Mouse (Mus musculus): Measurements from ENCODE around the gene Stambpl1.

The Stambpl1 gene

DNA sequence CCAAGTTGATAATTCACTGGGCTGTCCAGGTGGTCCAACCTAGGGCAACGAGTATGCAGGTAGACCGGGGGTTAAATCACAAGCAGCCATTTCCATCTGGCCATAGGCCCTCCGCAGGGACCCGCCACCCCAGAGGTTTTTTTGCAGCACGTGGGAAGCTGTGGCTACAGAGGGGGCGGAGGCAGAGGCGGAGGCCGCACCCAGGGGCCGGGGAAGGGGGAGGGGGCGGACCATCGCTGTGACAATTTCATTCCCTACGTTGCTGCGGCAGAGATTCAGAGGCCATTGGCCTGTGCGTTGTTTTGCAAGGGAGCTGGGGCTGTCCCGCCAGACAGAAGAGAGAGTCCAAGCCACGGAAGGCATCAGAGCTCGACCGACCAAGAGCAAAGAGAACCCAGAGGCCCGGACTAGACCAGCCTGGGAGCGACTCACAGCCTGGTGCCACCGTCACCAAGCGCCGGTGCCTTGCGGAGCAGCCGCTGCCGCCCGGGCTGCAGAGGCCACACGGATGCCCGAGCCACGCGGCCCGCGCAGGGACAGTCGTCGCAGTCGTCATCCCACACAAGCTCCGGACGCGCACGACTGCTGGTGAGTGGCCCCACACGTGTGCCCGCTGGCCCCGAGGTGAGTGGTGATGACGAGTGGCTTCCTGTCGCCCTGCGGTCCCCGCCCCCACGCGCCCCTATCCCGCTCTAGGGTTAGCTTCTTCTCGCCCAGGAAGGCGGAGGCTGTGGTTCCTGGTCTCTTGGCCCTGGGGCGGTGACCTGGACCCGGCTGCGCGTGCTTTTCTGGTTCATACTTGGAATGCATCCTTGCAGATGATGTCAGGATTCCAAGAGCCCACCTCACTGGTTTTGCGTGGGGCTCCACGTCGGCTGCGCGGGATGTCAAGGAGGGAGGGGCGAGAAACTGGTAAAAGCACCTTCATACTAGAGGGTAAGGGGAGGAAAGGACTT, at the start of gene Stambpl1:
Gene Stambpl1 (plus strand): TSS at position 222 of the 956 bp plus-strand sequence.
- DNase-seq: peak; percentile 90 to 92

DNA sequence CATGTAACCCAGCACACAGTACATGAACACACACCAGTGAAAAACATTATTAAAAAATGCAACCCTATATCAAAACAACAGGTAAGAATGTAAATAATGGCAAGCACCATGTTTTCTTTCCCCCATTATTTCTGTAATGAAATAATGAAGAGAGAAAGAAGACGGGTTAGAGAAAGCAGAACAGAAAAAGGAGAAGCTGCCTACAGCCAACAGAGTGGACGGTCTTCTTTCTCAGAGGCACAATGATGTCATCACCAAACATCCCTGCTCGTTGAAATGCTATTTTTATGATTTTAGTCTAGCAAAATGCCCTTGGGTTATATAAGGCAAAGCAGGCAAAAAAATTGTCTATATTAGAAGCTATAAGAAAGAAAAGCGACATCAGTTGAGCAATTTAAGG, 43.6 kb upstream of the Stambpl1 start:
- no peak for DNase-seq

DNA sequence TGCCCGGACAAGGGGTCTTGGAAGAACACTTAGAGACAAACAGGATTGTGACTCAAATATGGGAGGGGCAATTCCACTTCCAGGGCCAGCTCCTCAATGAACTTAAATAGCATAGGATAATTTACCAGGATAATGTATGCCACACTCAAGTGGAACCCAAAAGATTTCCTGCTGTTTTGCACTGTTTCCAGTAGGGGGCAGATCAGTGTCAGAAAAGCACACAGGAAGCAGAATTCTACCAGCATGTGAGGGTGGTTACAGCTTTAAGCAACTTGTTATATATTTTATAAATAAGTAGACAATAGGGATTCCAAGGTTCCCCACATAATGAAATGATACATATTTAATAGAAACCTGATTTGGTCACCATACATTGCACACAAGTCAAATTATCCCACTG, 40.1 kb upstream of the Stambpl1 start:
- DNase-seq: no peak

DNA sequence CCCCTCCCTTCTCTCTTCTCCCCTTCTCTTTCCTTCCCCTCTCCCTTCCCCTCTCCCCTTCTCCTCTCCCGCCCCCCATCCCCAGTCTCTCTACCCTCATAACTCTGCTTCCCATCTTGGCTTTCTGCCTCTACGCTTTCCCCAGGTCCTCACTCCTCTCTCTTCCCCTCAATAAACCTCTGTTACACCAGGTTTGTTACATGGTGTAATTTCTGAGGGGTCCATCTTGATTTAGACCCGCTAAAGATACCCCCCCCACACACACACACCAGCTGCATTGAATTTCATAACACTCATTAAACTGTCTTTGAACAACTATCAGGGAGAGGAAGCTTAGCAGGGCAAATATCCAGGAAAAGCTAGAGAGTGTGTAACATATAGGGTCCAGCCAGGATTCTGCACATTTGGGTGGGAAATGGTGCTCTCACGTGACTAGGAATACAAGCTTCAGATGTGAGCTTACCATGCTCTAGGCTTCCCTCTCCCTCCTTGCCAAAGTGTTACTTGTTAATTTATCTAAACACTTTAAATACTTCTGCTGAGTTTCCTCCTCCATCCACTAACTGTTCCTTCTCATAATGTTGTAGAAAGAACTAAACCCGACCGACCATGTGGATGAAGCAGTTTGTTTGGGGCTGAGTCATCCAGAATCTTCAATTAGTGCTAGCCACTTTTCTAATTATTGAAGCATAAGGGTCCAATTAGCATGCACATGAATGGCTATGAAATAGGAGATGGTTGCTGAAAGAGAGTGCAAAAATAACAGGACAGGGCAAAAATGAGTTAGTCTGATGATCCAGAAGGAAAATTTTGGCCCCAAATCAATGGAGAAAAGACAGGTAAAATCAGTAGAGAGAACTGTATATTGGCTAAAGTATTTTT, 38.5 kb upstream of the Stambpl1 start:
- no peak for DNase-seq

DNA sequence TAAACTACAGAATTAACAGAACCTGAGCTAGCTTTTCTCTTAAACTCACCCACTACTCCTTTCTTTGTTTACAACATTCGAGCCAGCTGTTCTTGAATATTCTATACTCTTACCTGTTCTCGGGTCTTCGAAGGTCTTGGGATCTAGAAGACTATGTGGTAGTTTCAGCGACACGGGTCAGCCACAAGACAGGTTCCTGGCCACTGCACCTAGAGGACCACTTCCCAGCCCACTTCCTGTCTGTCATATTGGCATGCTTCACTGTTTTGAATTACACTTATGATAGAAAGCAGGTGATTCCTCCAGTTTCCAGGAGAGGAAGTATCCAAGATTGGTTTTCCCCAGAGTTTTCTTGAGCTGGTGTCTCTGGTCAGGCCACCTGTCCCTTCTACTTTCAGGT, 29.3 kb upstream of the Stambpl1 start:
- no peak for DNase-seq

DNA sequence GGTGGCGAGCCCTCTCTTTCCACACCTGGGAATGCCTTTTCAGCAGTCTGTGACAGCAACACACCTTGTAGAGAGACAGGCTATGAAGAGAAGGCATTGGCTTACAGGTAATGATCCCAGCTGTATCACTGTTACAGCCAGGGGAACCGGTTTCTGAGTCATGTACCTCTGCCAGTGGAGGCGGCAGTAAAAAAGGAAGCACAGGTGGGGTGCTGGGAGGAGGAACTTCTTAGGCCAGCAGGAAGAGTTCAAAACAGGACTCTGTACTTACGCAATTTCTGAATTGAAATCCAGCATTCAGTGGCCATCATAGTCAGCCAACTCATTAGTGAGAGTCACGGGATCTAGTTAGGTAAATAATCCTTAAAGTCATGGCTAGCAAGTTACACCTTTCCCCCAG, 26.1 kb upstream of the Stambpl1 start, which contains the start of gene Ankrd22:
Gene Ankrd22 (minus strand): TSS at position 163 of the 400 bp plus-strand sequence.
- peak in 1 of 2 experiments; percentile 65 for DNase-seq

DNA sequence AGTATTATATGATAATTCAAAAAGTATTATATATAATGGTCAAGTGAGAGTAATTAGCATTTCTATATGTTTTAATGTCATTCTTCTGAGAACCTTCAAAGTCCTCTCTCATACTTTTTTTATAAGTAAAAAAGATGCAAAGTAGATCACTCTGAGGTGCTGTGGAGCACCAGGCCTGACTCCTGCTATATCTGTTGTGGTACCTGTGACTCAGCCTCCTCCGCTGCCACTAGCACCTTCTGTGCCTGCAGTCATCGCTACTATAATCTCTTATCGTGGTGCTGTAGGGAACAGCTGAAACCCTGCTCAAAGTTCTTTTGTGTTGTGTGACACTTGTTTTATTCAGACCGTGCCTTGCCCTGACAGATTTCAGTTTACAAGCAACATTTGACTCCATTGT, 25.6 kb upstream of the Stambpl1 start:
- no peak for DNase-seq

DNA sequence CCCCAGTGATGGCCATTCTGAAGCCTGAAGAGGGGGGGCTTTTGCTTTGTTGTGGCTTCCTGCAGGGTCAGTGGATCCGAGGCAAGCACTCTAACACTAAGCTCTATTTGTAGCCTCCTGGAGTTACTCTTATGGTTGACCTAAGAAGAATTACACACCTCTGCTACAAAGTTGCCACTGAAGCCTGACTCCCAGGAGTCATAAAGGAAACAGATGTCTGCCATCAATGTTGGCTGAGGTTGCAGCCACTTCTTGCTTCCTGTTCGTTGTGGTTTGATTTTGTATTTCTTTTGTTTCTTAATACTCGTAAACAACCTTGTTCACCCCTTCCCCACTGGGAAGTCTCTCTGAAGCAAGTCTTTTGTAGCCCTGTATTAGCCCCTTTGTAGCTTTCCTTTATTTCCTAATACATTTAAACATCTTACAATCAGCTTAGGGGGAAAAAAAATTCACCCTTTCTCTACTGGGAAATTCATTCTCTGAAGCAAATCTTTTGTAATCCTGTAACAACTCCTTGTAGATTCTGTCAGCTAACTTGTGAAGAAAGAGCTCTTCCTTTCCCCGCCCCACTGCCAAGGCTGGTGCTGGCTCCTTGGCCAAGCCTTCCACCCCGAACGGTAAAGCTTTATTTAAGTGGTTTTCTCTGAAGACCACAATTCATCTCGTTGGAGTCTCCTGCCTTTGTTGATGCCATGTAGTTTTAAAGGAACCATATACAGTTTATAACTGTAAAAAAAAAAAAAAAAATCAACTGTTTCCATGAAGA, 23.9 kb upstream of the Stambpl1 start:
- DNase-seq: peak in 1 of 2 experiments; percentile 65

DNA sequence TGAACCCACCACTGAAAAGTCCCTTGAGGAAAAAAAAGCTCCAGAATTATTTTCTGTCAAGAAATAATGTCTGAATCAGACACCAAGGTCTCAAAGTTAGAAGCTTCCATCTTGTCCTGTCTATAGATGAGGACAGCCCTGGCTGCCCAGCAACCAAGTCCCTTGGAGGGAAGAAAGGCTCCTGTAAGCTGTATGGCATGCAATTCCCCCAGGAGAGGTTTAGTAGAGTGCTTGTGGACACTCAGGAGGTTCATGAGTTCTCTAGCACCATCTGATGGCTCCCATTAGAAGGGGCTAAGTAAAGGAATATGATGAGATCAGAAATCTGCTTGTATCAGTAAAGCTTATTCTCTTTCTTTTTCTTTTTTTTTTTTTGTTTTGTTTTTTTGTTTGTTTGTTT, 22.9 kb upstream of the Stambpl1 start:
- DNase-seq: no peak

DNA sequence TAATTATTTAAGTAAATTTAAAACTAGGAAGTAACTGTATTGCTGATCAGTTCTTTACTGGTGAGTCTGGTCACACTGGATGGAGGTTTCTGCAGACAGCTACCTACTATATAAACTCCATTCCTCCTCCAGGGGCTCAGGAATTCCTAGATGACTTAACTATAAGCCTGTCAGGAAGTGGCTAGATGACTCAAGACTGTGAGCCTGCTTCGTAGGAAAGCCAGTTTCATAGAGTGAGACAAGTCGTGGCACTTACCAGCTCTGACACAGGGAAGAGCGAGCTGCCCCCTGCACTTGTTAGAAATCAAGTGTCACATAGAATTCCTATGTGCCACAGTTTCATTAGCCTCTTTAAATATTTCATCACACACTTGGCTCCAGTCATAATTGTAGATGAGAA, 20.9 kb upstream of the Stambpl1 start:
- no peak for DNase-seq

DNA sequence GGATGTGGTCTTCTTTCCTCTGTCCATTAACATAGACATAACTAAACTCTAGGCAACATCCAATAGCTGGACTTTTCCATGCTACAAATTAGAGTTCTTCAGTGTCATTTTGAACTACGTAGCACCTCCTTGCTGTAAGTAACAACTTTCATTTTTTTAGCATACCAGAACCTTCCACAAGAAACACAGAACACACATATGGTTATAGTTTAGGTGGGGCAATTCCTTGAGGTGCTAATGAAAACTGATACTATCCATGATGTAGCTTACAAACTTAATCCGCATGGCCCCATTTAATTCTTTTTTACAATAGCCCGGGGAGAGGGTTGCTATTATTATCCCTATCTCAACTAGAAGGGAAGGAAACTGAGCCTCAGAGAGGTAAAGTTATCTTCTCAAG, 18.0 kb upstream of the Stambpl1 start:
- no peak for DNase-seq

DNA sequence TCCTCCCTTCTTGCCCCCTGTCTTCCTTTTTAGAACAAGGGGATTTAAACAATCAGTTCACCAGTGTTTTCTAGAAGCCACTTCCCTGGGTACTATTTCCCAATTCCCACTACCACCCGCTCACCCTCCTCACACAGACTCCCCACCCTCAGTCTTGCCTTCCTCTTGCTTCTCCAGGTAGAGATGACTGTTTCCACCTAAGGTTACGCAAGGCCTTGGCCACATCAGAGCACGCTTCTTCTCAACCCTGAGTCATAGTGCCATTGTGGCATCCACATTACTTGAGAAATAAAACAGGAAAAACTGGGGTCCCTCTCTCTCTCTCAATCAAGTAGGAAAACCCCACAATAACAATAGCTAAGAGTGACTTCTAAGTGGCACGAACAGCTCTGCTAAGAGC, 12.9 kb upstream of the Stambpl1 start:
- no peak for DNase-seq

DNA sequence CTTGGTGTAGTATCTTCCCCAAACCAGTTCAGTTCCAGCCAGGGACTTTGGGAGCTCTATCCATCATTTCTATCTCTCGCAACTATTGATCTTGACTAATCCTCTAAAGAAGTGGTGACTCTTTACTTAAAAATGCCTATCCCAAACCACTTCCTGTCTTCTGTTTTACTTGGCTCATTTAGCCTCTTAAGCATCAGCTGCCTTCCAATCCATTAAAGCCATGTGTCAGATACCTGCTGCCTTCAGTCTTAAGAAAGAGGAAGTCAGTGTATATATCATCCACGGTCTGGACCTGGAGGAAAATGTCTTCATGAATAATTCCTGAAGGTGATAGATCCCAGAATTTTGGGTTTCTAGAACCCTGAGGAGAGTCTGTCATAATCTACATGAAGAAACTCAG, 11.7 kb upstream of the Stambpl1 start:
- no peak for DNase-seq

DNA sequence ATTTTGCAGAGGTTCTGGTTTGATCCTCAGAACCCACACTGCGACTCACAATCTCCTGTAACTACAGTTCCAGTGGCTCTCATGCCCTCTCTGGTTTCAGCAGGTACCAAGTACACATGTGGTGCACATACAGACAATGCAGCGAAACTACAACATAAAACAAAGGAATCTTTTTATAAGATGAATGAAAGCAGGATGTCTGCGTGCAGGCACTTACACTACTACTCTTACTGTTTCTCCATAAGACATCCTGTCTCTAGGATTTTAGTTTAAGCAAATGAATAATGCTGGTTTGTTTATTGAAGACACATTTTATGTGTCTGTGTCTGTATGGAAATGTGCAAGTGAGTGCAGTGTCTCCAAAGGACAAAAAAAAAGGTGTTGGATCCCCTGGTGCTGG, 10.8 kb upstream of the Stambpl1 start:
- DNase-seq: no peak

DNA sequence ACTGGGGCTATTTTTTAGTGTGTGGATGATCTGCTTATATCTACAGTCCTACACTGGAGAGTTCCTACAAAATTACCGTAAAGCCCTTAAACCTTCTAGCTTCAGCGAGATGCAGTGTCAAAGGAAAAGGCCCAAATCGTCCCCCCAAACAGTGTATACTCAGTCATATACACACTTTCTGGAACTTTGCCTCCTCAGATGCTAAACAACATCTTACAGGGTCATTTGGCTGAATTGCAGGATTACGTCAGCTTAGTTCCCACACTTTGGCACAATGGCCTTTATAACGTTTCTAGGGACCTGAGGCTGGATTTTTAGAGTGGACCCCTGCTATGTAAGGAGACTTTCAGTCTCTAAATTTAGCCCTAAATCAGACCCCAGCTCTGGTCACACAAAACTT, 9.5 kb upstream of the Stambpl1 start:
- no peak for DNase-seq

DNA sequence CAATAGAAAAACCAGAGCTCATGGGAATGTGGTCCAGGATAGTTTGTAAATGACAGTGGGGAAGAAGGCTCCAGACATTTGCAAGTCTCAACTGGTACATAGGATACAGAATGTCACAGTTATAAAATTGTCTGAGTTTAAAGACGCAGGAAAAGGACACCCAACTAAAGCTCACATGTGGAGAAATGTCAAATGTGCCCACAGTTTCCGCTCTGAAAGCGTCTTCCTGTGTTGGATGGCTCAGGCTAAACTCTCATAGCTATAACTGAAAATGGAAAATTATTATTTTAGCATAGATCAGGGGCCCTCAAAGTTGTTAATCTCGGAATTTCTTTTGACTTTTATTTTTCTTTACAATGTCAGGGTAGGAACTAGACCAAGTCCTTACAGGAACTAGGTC, 5.2 kb upstream of the Stambpl1 start:
- DNase-seq: peak in 1 of 2 experiments; percentile 56

DNA sequence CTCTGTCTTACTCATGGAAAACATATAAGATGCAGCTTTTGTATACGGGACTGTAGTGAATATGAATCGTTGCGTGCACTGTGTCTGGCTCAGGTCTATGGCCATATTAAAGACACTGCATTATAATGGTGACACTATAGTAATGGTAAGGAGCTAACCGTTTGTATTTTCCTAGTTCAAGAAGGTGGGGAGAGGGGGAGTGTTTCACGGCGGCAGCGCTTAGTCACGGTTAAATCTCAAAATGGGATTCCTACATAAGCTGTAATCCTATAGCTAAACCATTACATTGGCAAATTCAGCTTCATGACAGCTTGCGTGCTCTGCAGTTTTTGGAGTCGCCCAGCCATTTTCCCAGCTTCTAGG, 403 bp upstream of the Stambpl1 start:
- no peak for DNase-seq

DNA sequence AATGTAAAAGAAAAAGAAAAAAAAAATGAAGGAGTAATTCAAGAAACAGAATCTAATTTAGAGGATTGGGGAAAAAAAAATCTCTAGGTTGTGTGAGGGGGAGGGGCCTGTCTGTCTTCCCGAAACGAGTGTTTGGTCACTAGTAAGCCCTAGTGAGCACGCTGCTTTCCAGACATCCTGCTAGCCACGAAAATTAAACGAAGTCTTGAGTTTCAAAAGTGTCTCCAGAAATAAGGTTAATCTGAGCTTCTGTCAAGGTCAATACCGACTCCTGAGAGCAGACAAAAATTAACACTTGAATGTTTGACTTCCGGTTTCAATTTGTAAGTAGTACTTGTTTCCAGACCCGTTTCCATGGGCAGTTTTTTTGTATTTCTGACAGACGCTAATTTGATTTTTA, 1.1 kb downstream of the Stambpl1 start:
- DNase-seq: peak in 1 of 2 experiments; percentile 32

DNA sequence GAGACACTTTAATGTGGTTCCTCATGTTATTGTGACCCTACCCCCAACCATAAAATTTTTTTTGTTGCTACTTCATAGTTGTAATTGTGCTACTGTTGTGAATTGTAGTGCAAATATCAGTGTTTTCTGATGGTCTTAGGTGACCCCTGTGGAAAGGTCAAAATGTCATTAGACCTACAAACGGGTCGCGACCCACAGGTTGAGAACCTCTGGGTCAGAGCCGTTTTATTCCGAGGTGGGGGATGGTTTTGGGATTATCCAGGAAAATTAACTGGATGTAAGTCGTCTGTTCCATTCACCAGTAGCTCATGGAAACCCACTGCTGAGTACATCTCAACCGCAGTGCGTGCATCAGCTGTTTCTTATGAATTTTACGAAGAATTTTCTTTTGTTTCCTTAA, 1.7 kb downstream of the Stambpl1 start:
- no peak for DNase-seq

DNA sequence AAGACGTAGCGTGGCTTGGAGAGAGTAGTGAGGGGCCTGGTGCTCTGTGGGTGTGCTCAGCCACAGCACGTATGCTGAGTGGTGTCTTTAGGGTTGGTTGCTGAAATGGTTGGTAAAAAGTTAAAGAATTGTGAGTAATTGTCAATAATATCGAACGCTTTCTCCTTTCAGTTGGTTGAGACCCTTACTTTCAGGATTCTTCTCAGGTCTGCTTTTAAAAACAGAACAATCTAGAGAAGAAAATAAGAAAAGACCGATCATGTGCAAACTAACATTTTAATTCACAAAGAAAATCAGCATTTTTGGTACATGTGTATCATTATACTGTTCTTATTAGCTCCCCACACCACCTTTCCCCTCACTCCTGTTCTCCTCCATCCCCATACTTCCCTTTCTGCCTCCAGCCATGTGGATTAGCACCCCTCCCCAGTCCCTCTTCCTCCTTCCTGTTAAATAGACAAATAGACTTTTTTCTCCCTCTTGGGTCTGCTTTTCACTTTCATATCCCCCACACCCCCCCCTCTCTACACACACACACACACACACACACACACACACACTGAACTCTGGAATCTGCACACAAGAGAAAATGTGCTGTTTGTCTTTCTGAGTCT, 2.2 kb downstream of the Stambpl1 start:
- DNase-seq: no peak

DNA sequence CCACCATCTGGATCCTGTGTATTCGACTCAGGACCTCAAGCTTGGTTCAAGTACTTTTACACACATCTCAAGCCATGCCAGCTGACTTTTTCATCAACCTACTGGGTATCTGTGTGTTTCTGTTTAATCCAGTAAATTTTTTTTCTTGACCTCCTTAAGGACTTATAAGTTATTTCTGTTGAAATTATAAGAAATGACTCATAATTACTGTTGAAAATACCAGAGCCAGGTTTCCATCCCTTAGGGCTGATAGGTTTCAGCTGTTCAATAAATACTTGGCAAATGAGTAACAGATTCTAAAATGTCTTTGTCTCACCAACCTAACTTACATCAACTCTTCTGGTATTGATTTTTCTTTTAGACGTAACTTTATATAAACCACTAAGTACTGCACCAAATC, 3.0 kb downstream of the Stambpl1 start:
- no peak for DNase-seq

DNA sequence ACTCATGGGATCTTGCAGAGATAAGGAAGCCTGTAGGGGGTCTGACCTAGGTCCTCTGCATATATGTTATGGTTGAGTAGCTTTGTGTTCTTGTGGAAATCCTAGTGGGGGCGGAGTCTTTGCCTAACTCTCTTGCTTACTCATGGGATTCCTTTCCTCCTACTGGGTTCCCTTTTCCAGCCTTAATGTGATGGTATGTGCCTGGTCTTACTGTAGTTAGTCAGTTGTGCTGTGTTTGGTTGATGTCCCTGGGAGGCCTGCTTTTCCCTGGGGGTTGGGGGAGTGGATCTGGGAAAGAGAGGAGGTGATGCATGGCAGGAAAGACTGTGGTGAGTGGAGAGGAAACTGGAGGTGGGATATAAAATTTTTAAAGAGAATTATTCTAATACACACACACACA, 6.0 kb downstream of the Stambpl1 start:
- no peak for DNase-seq
